Mouse (Mus musculus) left cerebral cortex, adult 2 months (tissue): ENCODE results near the gene Nrn1. TPM values are rescaled to one million over a fixed set of nuclear protein-coding genes. Genes with fewer than 3 reads are reported as not detected.

Experiments
- DNase-seq, 2 experiments: peaks; one replicate each; pipeline ENCODE4 v3.0.0; 2021 to 2022; ENCODE audit warnings: low spot score in 2 of 2, mixed read lengths in 1 of 2; ENCODE audit errors: extremely low spot score in 1 of 2
- H3K27ac ChIP-seq: fragments of 200-600 bp; 2 replicates; pipeline ENCODE4 v1.8.1; 2022
- H3K4me3 ChIP-seq: fragments of 200-600 bp; 2 replicates; pipeline ENCODE4 v1.8.1; 2022
- CTCF ChIP-seq: fragments of 200-600 bp; IDR thresholded peaks from 2 replicates; pipeline ENCODE4 v1.8.1; 2022; ENCODE audit warnings: antibody characterized with exemption, mild to moderate bottlenecking, moderate library complexity
- intact Hi-C: fragments of 180-260 bp; cut with DNase I; formaldehyde crosslinking; loops from one replicate; pipeline ENCODE4 v1.15.1; 2025
- total RNA-seq, 2 experiments: library from RNA; stranded (reverse); gene quantifications; 2 replicates each; pipeline ENCODE4 v1.2.3; 2021

Gene Nrn1
- total RNA-seq, 2 experiments from 2014 or later = 311 to 384 TPM

- no peak for TF ChIP-seq CTCF
- peak in 1 of 2 experiments; percentile 43 for DNase-seq
- H3K4me3 ChIP-seq = peak overlapping the region; percentile 50
- intact Hi-C loops = loop anchor here (5.0 to 10.0 kb wide), 3 partner anchors 450 to 715 kb away; no protein-coding TSS in a partner anchor
- peak overlapping the region; percentile 96 for H3K27ac ChIP-seq
Observed at GRCm38 (mm10) chr13:36731931-36732461, 2.9 kb downstream of the Nrn1 start.

GRCm38 (mm10) chr13:36731016-36731930 is 3.7 kb downstream of the Nrn1 start:
- peak overlapping the region; percentile 96 for H3K27ac ChIP-seq
- TF ChIP-seq CTCF = no peak
- H3K4me3 ChIP-seq = peak overlapping the region; percentile 50
- intact Hi-C loops = loop anchor here (5.0 to 10.0 kb wide), 3 partner anchors 449 to 714 kb away; no protein-coding TSS in a partner anchor
- DNase-seq = peak; percentile 31

GRCm38 (mm10) chr13:36730341-36730761 is 4.6 kb downstream of the Nrn1 start:
- peak overlapping the region; percentile 24 for H3K4me3 ChIP-seq
- peak in 1 of 2 experiments; percentile 54 for DNase-seq
- no peak for TF ChIP-seq CTCF
- intact Hi-C loops = loop anchor here (5.0 to 10.0 kb wide), 3 partner anchors 448 to 713 kb away; no protein-coding TSS in a partner anchor
- peak overlapping the region; percentile 62 for H3K27ac ChIP-seq

- TF ChIP-seq CTCF = no peak
- Histone ChIP-seq H3K27ac (peak overlapping the region; percentile 62), H3K4me3 (peak overlapping the region; percentile 24; the same call in 1 of the 2 replicates)
- no peak for DNase-seq
- intact Hi-C loops = loop anchor here (5.0 to 10.0 kb wide), 4 partner anchors 448 to 713 kb away; partner anchors contain the start of genes Fars2 and Lyrm4
Observed at GRCm38 (mm10) chr13:36729731-36730340, 5.1 kb downstream of the Nrn1 start.

- intact Hi-C loops = loop anchor here (10.0 kb wide), 1 partner anchor 614 kb away; the partner anchor contains the start of genes Fars2 and Lyrm4
- no peak for TF ChIP-seq CTCF
- no peak for DNase-seq
- peak overlapping the region; percentile 64; the same call in 1 of the 2 replicates for H3K27ac ChIP-seq
- no peak overlapping the region; the same call in 1 of the 2 replicates for H3K4me3 ChIP-seq
Observed at GRCm38 (mm10) chr13:36728509-36728908, 6.4 kb downstream of the Nrn1 start.

GRCm38 (mm10) chr13:36727779-36728470 is 7.0 kb downstream of the Nrn1 start:
- Histone ChIP-seq H3K4me3 (peak overlapping the region; percentile 43), H3K27ac (peak overlapping the region; percentile 87)
- intact Hi-C loops = loop anchor here (1.0 to 10.0 kb wide), 6 partner anchors 149 to 613 kb away; partner anchors contain the start of genes Fars2 and Lyrm4
- TF ChIP-seq CTCF = no peak
- no peak for DNase-seq

- Histone ChIP-seq H3K4me3 (peak overlapping the region; percentile 43), H3K27ac (peak overlapping the region; percentile 90)
- DNase-seq = peak; percentile 55 to 72
- TF ChIP-seq CTCF = no peak
- intact Hi-C loops = loop anchor here (1.0 to 10.0 kb wide), 6 partner anchors 148 to 612 kb away; partner anchors contain the start of genes Fars2 and Lyrm4
Observed at GRCm38 (mm10) chr13:36726951-36727778, 7.8 kb downstream of the Nrn1 start.

- intact Hi-C loops = loop anchor here (2.0 to 10.0 kb wide), 5 partner anchors 148 to 612 kb away; partner anchors contain the start of genes Fars2 and Lyrm4
- peak in 1 of 2 experiments; percentile 43 for DNase-seq
- no peak for TF ChIP-seq CTCF
- Histone ChIP-seq H3K27ac (peak overlapping the region; percentile 90), H3K4me3 (peak overlapping the region; percentile 43)
Observed at GRCm38 (mm10) chr13:36726551-36726950, 8.4 kb downstream of the Nrn1 start.

GRCm38 (mm10) chr13:36725881-36726280 is 9.1 kb downstream of the Nrn1 start:
- no peak for DNase-seq
- intact Hi-C loops = loop anchor here (2.0 to 10.0 kb wide), 6 partner anchors 31 to 611 kb away; partner anchors contain the start of genes Fars2 and Lyrm4
- H3K4me3 ChIP-seq = no peak overlapping the region
- peak overlapping the region; percentile 90; the same call in 1 of the 2 replicates for H3K27ac ChIP-seq
- no peak for TF ChIP-seq CTCF
